Mouse (Mus musculus): ENCODE measurements around the gene Prkch. TPM values are rescaled to one million over a fixed set of nuclear protein-coding genes. Genes with fewer than 3 reads are reported as not detected.

Gene Prkch
- polyA plus RNA-seq, 1 experiment from 2014 or later = 11.3 TPM

DNA sequence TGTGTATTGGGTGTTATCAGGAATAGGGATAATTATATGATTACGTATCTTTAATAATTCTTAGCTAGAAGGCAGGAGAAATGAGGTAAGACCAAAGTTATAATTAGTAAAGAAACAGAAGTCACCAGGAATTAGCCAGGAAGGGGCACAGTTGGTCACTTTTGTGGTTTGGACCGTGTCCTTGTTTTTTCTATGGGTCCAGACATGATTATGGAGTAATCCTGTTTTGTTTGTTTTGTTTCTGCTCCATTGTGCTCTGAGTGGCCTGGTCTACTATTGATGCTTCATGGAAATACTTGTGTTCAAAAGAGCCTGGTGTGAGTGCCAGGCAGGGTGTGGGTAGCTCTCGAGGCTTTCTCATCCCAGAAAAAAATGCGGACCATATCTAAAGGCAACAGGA is 230.9 kb downstream of the Prkch start:
- Histone ChIP-seq H3K4me2 (no peak overlapping the region), H3K4me1 (replicated peaks) (peaks cover 34% of the 10 kb centered on the region), H3K27ac (no peak overlapping the region), H3K4me3 (no peak overlapping the region), H3K36me3 (no peaks in the 10 kb centered on the region), H3K9me3 (replicated peaks) (no peaks in the 10 kb centered on the region), H3K27me3 (no peaks in the 10 kb centered on the region), H3K9ac (no peak overlapping the region)
- WGBS = 77% methylated on average over 4 of the region's 4 CpGs
- ATAC-seq (replicated peaks; ENCODE audit: insufficient number of reproducible peaks, insufficient read depth, low FRiP score, low read depth) = no peak

DNA sequence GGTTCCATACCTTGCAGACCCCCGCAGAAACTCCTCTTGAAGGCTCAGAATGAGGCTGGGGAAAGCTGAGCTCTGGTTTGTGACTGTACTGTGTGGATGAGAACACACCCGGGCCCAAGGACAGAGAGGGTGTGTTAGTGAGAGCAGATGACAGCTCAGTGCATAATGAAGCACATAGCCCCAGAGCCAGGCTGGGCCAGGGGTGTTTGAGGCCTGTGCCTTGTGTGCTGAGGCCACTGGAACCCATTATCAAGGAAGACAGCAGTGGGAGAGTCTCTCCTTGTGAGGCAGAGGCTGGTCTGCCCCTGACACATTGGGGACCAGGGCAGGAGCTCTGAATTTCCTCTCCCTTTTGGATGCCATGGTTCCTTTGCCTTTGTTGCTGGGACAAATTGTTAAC is 231.3 kb downstream of the Prkch start:
- no peak overlapping the region for H3K4me3 ChIP-seq
- H3K27me3 ChIP-seq = no peaks in the 10 kb centered on the region
- H3K4me1 ChIP-seq (replicated peaks) = peaks cover 29% of the 10 kb centered on the region
- H3K27ac ChIP-seq = no peak overlapping the region
- WGBS = 63% methylated on average over 2 of the region's 2 CpGs
- H3K9me3 ChIP-seq (replicated peaks) = no peaks in the 10 kb centered on the region
- no peak overlapping the region for H3K9ac ChIP-seq
- H3K36me3 ChIP-seq = no peaks in the 10 kb centered on the region
- no peak for ATAC-seq (replicated peaks; ENCODE audit: insufficient number of reproducible peaks, insufficient read depth, low FRiP score, low read depth)
- H3K4me2 ChIP-seq = no peak overlapping the region

DNA sequence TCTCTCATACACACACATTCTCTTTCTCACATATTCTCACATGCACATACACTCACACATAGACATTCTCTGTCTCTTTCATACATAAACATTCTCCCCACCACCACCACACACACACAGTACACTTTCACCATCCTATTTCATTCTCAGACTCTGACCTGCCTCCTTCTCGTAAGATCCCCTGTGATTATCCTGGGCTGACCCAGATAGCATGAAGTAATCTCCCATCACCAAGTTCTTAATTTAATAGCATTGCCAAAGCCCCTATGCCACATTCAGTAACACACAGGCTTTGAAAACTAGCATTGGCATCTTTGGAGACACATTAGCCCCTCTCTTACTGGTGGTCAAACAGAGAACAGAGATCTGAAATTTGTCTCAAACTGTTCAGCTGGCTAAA is 232.3 kb downstream of the Prkch start:
- Histone ChIP-seq H3K9me3 (replicated peaks) (no peaks in the 10 kb centered on the region), H3K4me3 (no peak overlapping the region), H3K36me3 (no peaks in the 10 kb centered on the region), H3K27me3 (no peaks in the 10 kb centered on the region), H3K9ac (no peak overlapping the region), H3K4me2 (no peak overlapping the region), H3K4me1 (replicated peaks) (peaks cover 22% of the 10 kb centered on the region), H3K27ac (no peak overlapping the region)
- 76% methylated on average over 1 of the region's 1 CpGs for WGBS
- no peak for ATAC-seq (replicated peaks; ENCODE audit: insufficient number of reproducible peaks, insufficient read depth, low FRiP score, low read depth)

DNA sequence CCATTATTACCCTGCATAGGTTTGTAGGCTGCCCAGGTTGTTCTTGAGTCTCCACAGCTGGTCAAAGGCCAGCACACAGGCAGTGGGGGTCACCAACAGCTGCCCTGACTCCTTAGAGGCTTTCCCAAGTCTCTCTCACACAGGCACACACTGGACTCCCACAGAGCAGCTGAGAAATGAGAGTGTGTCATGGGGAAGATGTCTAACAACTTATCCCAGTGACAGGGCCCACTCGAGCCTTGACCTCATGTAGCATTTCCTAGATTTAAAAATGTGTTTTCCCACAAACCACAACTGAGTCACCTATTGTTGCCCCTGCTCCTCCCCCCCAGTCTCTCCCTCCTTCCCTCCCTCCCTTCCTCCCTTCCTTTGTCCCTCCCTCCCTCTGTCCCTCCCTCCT is 234.2 kb downstream of the Prkch start:
- Histone ChIP-seq H3K9ac (no peak overlapping the region), H3K36me3 (no peaks in the 10 kb centered on the region), H3K4me3 (no peak overlapping the region), H3K4me1 (replicated peaks) (peaks cover 8% of the 10 kb centered on the region), H3K27me3 (no peaks in the 10 kb centered on the region), H3K9me3 (replicated peaks) (no peaks in the 10 kb centered on the region), H3K4me2 (no peak overlapping the region), H3K27ac (no peak overlapping the region)
- ATAC-seq (replicated peaks; ENCODE audit: insufficient number of reproducible peaks, insufficient read depth, low FRiP score, low read depth) = no peak
- WGBS = 58% methylated on average over 1 of the region's 1 CpGs

DNA sequence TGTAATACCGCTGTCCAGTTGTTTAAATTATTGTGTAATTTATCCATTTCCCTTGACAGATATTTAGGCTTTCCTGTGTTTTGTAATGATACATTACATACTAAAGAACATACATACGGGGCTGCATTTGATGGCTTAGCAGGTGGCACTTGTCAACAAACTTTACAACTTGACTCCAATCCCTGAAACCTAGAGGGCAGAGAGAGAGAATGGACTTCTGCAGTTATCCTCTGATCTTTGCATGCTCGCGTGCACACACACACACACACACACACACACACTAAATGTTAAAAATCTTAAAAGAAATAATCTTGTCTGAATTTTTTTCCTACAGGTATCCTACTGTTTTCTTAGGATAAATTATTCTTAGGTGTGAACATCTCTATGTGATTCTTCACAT is 236.6 kb downstream of the Prkch start:
- Histone ChIP-seq H3K4me3 (no peak overlapping the region), H3K9ac (no peak overlapping the region), H3K4me2 (no peak overlapping the region), H3K36me3 (no peaks in the 10 kb centered on the region), H3K4me1 (replicated peaks) (no peaks in the 10 kb centered on the region), H3K27me3 (no peaks in the 10 kb centered on the region), H3K9me3 (replicated peaks) (no peaks in the 10 kb centered on the region), H3K27ac (no peak overlapping the region)
- WGBS = 87% methylated on average over 4 of the region's 4 CpGs
- no peak for ATAC-seq (replicated peaks; ENCODE audit: insufficient number of reproducible peaks, insufficient read depth, low FRiP score, low read depth)

DNA sequence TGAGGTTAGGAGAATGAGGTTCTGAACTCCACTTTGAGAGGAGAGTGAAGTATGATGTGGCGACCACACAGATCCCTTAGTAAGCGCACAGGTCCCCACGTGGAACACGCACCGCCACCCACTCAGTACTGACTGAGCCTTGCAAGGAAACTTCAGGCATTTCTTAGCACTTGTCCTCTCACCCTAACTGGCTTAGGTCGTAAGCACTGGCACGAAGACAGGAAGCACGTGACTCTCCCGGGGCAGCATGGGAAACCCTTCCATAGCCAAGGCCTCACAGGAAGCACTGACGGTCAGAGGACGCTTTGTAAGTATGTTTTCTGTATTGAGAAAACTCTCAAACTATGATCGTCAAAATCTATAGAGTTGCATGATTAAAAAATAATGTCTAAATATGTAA is 237.7 kb downstream of the Prkch start:
- ATAC-seq (replicated peaks; ENCODE audit: insufficient number of reproducible peaks, insufficient read depth, low FRiP score, low read depth) = no peak
- Histone ChIP-seq H3K36me3 (no peaks in the 10 kb centered on the region), H3K4me1 (replicated peaks) (no peaks in the 10 kb centered on the region), H3K9ac (no peak overlapping the region), H3K4me2 (no peak overlapping the region), H3K9me3 (replicated peaks) (no peaks in the 10 kb centered on the region), H3K27ac (no peak overlapping the region), H3K27me3 (no peaks in the 10 kb centered on the region), H3K4me3 (no peak overlapping the region)
- 83% methylated on average over 12 of the region's 12 CpGs for WGBS

DNA sequence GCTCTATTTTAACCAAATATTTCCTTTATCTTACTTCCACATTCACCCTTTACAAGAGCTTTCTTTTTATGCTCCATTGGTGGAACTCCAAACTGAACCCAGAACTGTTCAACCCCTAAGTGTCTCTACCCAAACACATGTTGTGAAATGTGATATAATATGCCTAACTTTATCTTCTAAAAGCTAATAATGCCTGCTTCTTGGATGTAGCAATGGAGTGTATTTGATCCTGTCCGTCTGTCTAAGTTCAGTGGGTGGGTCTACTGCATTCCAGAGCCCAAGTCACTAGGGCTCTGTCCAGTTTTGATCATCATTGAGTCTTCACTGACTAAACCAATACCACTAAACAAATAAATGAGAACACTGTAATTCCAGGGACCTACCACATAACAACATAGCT is 240.2 kb downstream of the Prkch start:
- 77% methylated on average over 1 of the region's 1 CpGs for WGBS
- no peaks in the 10 kb centered on the region for H3K36me3 ChIP-seq
- H3K27ac ChIP-seq = no peak overlapping the region
- no peak overlapping the region for H3K4me3 ChIP-seq
- H3K9ac ChIP-seq = no peak overlapping the region
- H3K4me2 ChIP-seq = no peak overlapping the region
- ATAC-seq (replicated peaks; ENCODE audit: insufficient number of reproducible peaks, insufficient read depth, low FRiP score, low read depth) = no peak
- no peaks in the 10 kb centered on the region for H3K9me3 ChIP-seq (replicated peaks)
- H3K27me3 ChIP-seq = no peaks in the 10 kb centered on the region
- no peaks in the 10 kb centered on the region for H3K4me1 ChIP-seq (replicated peaks)

Other genes with a start within 250 kb of the Prkch start
- 0.52 and 3.7 TPM in 2 replicates for gene Tmem30b, start 38.4 kb upstream of the Prkch start, polyA plus RNA-seq (2015; fragmentation: Nextera tagmentation; extraction: Ambion mirVana)